Mouse (Mus musculus) lung, embryonic 14.5 days (tissue): Measurements from ENCODE around the gene Abi3bp. TPM values are rescaled to one million over a fixed set of nuclear protein-coding genes. Genes with fewer than 3 reads are reported as not detected.

Experiments
- ATAC-seq: fragments of 200-750 bp; cut with Nextera tagmentation; 2 replicates; pipeline ENCODE4 v1.8.0; 2017; ENCODE audit warnings: mild to moderate bottlenecking, moderate TSS enrichment, moderate library complexity; ENCODE audit not compliant: insufficient read depth
- DNase-seq: peaks from one replicate; pipeline ENCODE4 v3.0.0-alpha.2; 2015
- H3K27ac ChIP-seq: fragments of 300-500 bp; sonication (generic); 2 replicates; pipeline ENCODE4 v1.5.1; 2014; ENCODE audit warnings: low read depth, mild to moderate bottlenecking, moderate library complexity
- H3K27me3 ChIP-seq: fragments of 300-500 bp; sonication (generic); 2 replicates; pipeline ENCODE4 v1.6.1; 2014; ENCODE audit warnings: low read length, control low read depth; ENCODE audit not compliant: insufficient read depth
- H3K36me3 ChIP-seq: fragments of 300-500 bp; sonication (generic); 2 replicates; pipeline ENCODE4 v1.6.1; 2014; ENCODE audit warnings: control low read depth; ENCODE audit not compliant: insufficient read depth
- H3K4me1 ChIP-seq: fragments of 300-500 bp; sonication (generic); 2 replicates; pipeline ENCODE4 v1.6.1; 2014; ENCODE audit warnings: antibody characterized with exemption, control low read depth; ENCODE audit not compliant: insufficient read depth
- H3K4me2 ChIP-seq: fragments of 300-500 bp; sonication (generic); 2 replicates; pipeline ENCODE4 v1.6.1; 2014; ENCODE audit warnings: mild to moderate bottlenecking
- H3K4me3 ChIP-seq: fragments of 300-500 bp; sonication (generic); 2 replicates; pipeline ENCODE4 v1.5.1; 2014; ENCODE audit warnings: low read depth, low read length
- H3K9ac ChIP-seq: fragments of 300-500 bp; sonication (generic); 2 replicates; pipeline ENCODE4 v1.6.1; 2014
- H3K9me3 ChIP-seq: fragments of 300-500 bp; sonication (generic); 2 replicates; pipeline ENCODE4 v1.6.1; 2016; ENCODE audit warnings: low read depth, low read length, control low read depth
- CTCF ChIP-seq: IDR thresholded peaks from 2 replicates; pipeline ENCODE4 v1.5.1; 2016; ENCODE audit warnings: antibody characterized with exemption, low read depth
- WGBS: fragments of 180-500 bp; shearing (Covaris S2); extraction: QIAGEN DNeasy Blood & Tissue Kit; methylation state at CpG from one replicate; pipeline ENCODE4 v1.1.7; 2014; 5-methylcytosine and 5-hydroxymethylcytosine counted together
- polyA plus RNA-seq: library from polyadenylated mRNA; unstranded; fragments of >200 nt; fragmentation: Nextera tagmentation; extraction: Ambion mirVana; gene quantifications from 2 replicates; pipeline ENCODE4 v1.2.1, GENCODE M21; 2014

Gene Abi3bp
- polyA plus RNA-seq, 1 experiment from 2014 or later: 18.1 TPM

- no peak for TF ChIP-seq CTCF
- Histone ChIP-seq H3K9me3 (no peaks in the 10 kb centered on the region), H3K27ac (no peak overlapping the region), H3K4me2 (no peak overlapping the region), H3K4me3 (no peak overlapping the region), H3K36me3 (no peaks in the 10 kb centered on the region), H3K9ac (no peak overlapping the region), H3K27me3 (no peaks in the 10 kb centered on the region), H3K4me1 (no peaks in the 10 kb centered on the region)
- WGBS: 72% methylated on average over 12 of the region's 12 CpGs
- DNase-seq (no peak), ATAC-seq (no peak)
Measured at GRCm38 (mm10) chr16:56655193-56655910, 177.7 kb downstream of the Abi3bp start.

GRCm38 (mm10) chr16:56658866-56659265 lies 181.2 kb downstream of the Abi3bp start:
- no peak for TF ChIP-seq CTCF
- Histone ChIP-seq H3K4me2 (no peak overlapping the region), H3K4me3 (no peak overlapping the region), H3K4me1 (no peaks in the 10 kb centered on the region), H3K27ac (no peak overlapping the region), H3K27me3 (no peaks in the 10 kb centered on the region), H3K9ac (no peak overlapping the region), H3K9me3 (no peaks in the 10 kb centered on the region), H3K36me3 (no peaks in the 10 kb centered on the region)
- ATAC-seq (no peak), DNase-seq (no peak)

GRCm38 (mm10) chr16:56669520-56669919 lies 191.8 kb downstream of the Abi3bp start:
- DNase-seq (no peak), ATAC-seq (no peak)
- WGBS: 68% methylated on average over 5 of the region's 5 CpGs
- Histone ChIP-seq H3K4me3 (no peak overlapping the region), H3K27ac (no peak overlapping the region), H3K4me2 (no peak overlapping the region), H3K9me3 (no peaks in the 10 kb centered on the region), H3K4me1 (no peaks in the 10 kb centered on the region), H3K9ac (no peak overlapping the region), H3K27me3 (no peaks in the 10 kb centered on the region), H3K36me3 (no peaks in the 10 kb centered on the region)
- no peak for TF ChIP-seq CTCF

- Histone ChIP-seq H3K27ac (no peak overlapping the region), H3K9me3 (no peaks in the 10 kb centered on the region), H3K4me2 (no peak overlapping the region), H3K9ac (no peak overlapping the region), H3K27me3 (no peaks in the 10 kb centered on the region), H3K4me3 (no peak overlapping the region), H3K4me1 (no peaks in the 10 kb centered on the region), H3K36me3 (no peaks in the 10 kb centered on the region)
- no peak for TF ChIP-seq CTCF
- 54% methylated on average over 8 of the region's 8 CpGs for whole genome bisulfite sequencing
- ATAC-seq (no peak), DNase-seq (peak; percentile 28)
Measured at GRCm38 (mm10) chr16:56670941-56671340, 193.3 kb downstream of the Abi3bp start.

- peak; percentile 63; the same call in 1 of the 2 replicates for ATAC-seq
- Histone ChIP-seq H3K4me1 (no peaks in the 10 kb centered on the region), H3K27me3 (no peaks in the 10 kb centered on the region), H3K9ac (no peak overlapping the region), H3K9me3 (no peaks in the 10 kb centered on the region), H3K4me2 (no peak overlapping the region), H3K27ac (no peak overlapping the region), H3K4me3 (no peak overlapping the region), H3K36me3 (no peaks in the 10 kb centered on the region)
- TF ChIP-seq CTCF: no peak
- peak; percentile 29 for DNase-seq
- 57% methylated on average over 2 of the region's 2 CpGs for WGBS
Measured at GRCm38 (mm10) chr16:56673420-56673819, 195.7 kb downstream of the Abi3bp start.

GRCm38 (mm10) chr16:56677146-56677545 lies 199.5 kb downstream of the Abi3bp start:
- WGBS: 58% methylated on average over 4 of the region's 4 CpGs
- Histone ChIP-seq H3K4me1 (peaks cover 4% of the 10 kb centered on the region; the same call in 1 of the 2 replicates), H3K4me3 (no peak overlapping the region), H3K27me3 (no peaks in the 10 kb centered on the region), H3K4me2 (no peak overlapping the region), H3K9me3 (no peaks in the 10 kb centered on the region), H3K36me3 (0 out of 2 replicates have a peak, but pooled peaks cover 5% of the 10 kb centered on the region), H3K27ac (no peak overlapping the region), H3K9ac (no peak overlapping the region)
- peak; percentile 57 for TF ChIP-seq CTCF
- ATAC-seq (peak; percentile 22; the same call in 1 of the 2 replicates), DNase-seq (peak; percentile 77)

GRCm38 (mm10) chr16:56681010-56681645 lies 203.4 kb downstream of the Abi3bp start:
- H3K27me3 ChIP-seq: no peaks in the 10 kb centered on the region
- peak; percentile 68 for ATAC-seq
- no peaks in the 10 kb centered on the region for H3K9me3 ChIP-seq
- peak overlapping the region; percentile 52; the same call in 1 of the 2 replicates for H3K27ac ChIP-seq
- DNase-seq: peak; percentile 74
- no peak overlapping the region for H3K4me2 ChIP-seq
- no peak overlapping the region for H3K4me3 ChIP-seq
- H3K36me3 ChIP-seq: peaks cover 25% of the 10 kb centered on the region; the same call in 1 of the 2 replicates
- 52% methylated on average over 8 of the region's 8 CpGs for WGBS
- H3K9ac ChIP-seq: no peak overlapping the region
- no peak for TF ChIP-seq CTCF
- H3K4me1 ChIP-seq: peaks cover 4% of the 10 kb centered on the region; the same call in 1 of the 2 replicates
